Mouse (Mus musculus) limb, embryonic 15.5 days (tissue): ENCODE data around the gene Rdh8. TPM values are rescaled to one million over a fixed set of nuclear protein-coding genes. Genes with fewer than 3 reads are reported as not detected.

Experiments used
- ATAC-seq: fragments of 200-750 bp; cut with Nextera tagmentation; 2 replicates; pipeline ENCODE4 v1.8.0; 2017; ENCODE audit warnings: low read depth, moderate TSS enrichment; ENCODE audit not compliant: insufficient number of reproducible peaks, low FRiP score, low TSS enrichment
- H3K27ac ChIP-seq: fragments of 300-500 bp; sonication (generic); 2 replicates; pipeline ENCODE4 v1.5.1; 2015; ENCODE audit warnings: moderate library complexity, mild to moderate bottlenecking, inconsistent platforms
- H3K27me3 ChIP-seq: fragments of 300-500 bp; sonication (generic); 2 replicates; pipeline ENCODE4 v1.6.1; 2015; ENCODE audit warnings: inconsistent platforms
- H3K36me3 ChIP-seq: fragments of 300-500 bp; sonication (generic); 2 replicates; pipeline ENCODE4 v1.6.1; 2015; ENCODE audit warnings: inconsistent platforms
- H3K4me1 ChIP-seq: fragments of 300-500 bp; sonication (generic); 2 replicates; pipeline ENCODE4 v1.6.1; 2015; ENCODE audit warnings: inconsistent platforms
- H3K4me2 ChIP-seq: fragments of 300-500 bp; sonication (generic); 2 replicates; pipeline ENCODE4 v1.6.1; 2015; ENCODE audit warnings: mild to moderate bottlenecking, inconsistent platforms
- H3K4me3 ChIP-seq: fragments of 300-500 bp; sonication (generic); 2 replicates; pipeline ENCODE4 v1.5.1; 2015; ENCODE audit warnings: mild to moderate bottlenecking, inconsistent platforms
- H3K9ac ChIP-seq: fragments of 300-500 bp; sonication (generic); 2 replicates; pipeline ENCODE4 v1.6.1; 2015; ENCODE audit warnings: inconsistent platforms
- H3K9me3 ChIP-seq: fragments of 300-500 bp; sonication (generic); 2 replicates; pipeline ENCODE4 v1.6.1; 2016; ENCODE audit warnings: inconsistent platforms
- WGBS: fragments of 180-500 bp; shearing (Covaris S2); methylation state at CpG from one replicate; pipeline ENCODE4 v1.1.7; 2015; 5-methylcytosine and 5-hydroxymethylcytosine counted together
- polyA plus RNA-seq: library from polyadenylated mRNA; unstranded; fragments of >200 nt; fragmentation: Nextera tagmentation; extraction: Ambion mirVana; gene quantifications from 2 replicates; pipeline ENCODE4 v1.2.1, GENCODE M21; 2015

The Rdh8 gene
- polyA plus RNA-seq, result not detected in 2 replicates

DNA sequence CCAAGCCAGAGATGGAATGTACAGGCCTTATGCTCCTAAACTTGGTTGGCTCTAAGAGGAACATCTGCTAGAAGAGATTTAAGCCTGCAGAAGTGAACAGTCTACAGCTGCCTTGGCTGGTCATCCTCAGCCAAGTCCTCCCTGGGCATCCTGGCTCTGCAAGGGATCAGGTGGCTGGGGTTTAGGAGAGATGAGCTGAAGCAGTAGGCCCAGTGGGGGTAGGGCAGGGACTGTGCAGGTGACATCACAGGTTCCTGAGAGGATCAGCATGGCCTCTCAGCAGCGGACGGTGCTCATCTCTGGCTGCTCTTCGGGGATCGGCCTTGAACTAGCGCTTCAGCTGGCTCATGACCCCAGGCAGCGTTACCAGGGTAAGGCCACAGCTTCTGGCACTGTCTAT, at the start of gene Rdh8:
TSS of gene Rdh8 (plus strand) at position 268 of the 400 bp plus-strand sequence.
- peaks cover 20% of the 10 kb centered on the region for H3K27me3 ChIP-seq
- H3K4me2 ChIP-seq, result no peak within 1 kb of the TSS
- no peak within 1 kb of the TSS for H3K27ac ChIP-seq
- H3K4me1 ChIP-seq, result peaks cover 6% of the 10 kb centered on the region
- no peaks in the 10 kb centered on the region for H3K9me3 ChIP-seq
- no peak for ATAC-seq
- 74% methylated on average over 6 of the region's 6 CpGs for WGBS
- no peak within 1 kb of the TSS for H3K9ac ChIP-seq
- no peak within 1 kb of the TSS for H3K4me3 ChIP-seq
- no peaks in the 10 kb centered on the region for H3K36me3 ChIP-seq

DNA sequence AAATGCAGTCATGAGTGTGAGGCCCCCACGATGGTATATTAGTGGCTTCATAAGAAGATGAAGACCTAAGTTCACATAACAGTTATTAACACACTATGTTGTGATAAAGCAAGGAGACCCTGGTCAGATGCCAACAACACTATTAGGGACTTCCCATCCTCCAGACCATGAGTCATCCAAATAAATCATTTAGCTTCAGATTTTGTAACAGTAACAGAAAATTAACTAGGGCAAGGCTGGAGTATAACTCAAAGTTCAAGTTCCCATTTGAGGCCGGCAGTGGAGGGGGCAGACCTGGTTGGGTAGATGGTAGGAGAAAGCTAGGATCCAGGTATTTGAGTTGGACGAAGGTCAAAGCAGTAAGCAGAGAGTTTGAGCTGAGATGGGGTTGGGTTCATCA, 37.0 kb upstream of the Rdh8 start:
- 84% methylated on average over 3 of the region's 3 CpGs for WGBS
- no peak for ATAC-seq
- no peaks in the 10 kb centered on the region for H3K9me3 ChIP-seq
- H3K4me3 ChIP-seq, result no peak overlapping the region
- H3K27me3 ChIP-seq, result no peaks in the 10 kb centered on the region
- H3K4me2 ChIP-seq, result no peak overlapping the region
- no peak overlapping the region for H3K27ac ChIP-seq
- no peaks in the 10 kb centered on the region for H3K4me1 ChIP-seq
- no peak overlapping the region for H3K9ac ChIP-seq
- H3K36me3 ChIP-seq, result no peaks in the 10 kb centered on the region

DNA sequence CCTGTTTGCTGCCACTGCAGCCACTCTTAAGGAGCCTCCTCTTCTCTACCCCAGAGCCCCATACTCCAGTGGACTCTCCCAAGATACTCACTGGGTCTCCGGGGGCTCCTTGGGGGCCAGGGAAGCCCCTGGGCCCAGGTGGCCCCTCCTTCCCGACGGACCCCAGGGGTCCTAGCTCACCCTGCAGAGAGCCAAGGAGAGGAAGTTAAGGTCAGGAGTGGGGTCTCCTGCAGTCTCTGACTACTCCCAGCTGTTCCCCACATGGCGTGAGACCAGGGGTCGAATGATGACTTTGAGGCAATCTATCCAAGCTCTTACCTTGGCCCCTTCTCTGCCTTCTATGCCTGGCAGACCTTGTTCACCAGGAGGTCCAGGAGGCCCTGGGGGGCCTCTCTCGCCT, 33.2 kb upstream of the Rdh8 start:
- Histone ChIP-seq H3K9ac (no peak overlapping the region), H3K27ac (no peak overlapping the region), H3K4me2 (no peak overlapping the region), H3K4me1 (peaks cover 3% of the 10 kb centered on the region; the same call in 1 of the 2 replicates), H3K27me3 (no peaks in the 10 kb centered on the region), H3K4me3 (no peak overlapping the region), H3K9me3 (no peaks in the 10 kb centered on the region), H3K36me3 (no peaks in the 10 kb centered on the region)
- WGBS, result 71% methylated on average over 6 of the region's 6 CpGs
- ATAC-seq, result 0 out of 2 replicates have a peak, but pooled peaks have one; percentile 30

DNA sequence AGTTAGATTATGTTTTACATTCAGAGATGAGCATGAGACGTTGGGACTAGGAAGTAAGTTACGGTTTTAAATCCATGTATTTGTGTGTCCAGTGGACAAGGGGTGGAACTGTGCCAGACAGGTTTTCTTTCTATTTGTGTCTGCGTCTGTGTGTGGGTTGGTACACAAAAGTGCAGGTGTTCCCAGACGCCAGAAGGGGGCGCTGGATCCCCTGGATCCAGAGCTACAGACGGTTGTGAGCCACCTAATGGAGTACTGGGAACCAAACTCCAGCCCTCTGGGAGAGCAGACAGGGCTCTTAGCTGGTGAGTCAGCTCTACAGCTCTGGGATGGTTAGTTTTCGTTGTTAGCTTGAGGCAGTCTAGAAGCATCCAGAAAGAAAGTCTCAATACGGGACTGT, 30.3 kb upstream of the Rdh8 start:
- Histone ChIP-seq H3K36me3 (no peaks in the 10 kb centered on the region), H3K9me3 (no peaks in the 10 kb centered on the region), H3K9ac (no peak overlapping the region), H3K4me3 (no peak overlapping the region), H3K4me2 (no peak overlapping the region), H3K27me3 (0 out of 2 replicates have a peak, but pooled peaks cover 3% of the 10 kb centered on the region), H3K4me1 (peaks cover 7% of the 10 kb centered on the region; the same call in 1 of the 2 replicates), H3K27ac (no peak overlapping the region)
- no peak for ATAC-seq
- WGBS, result 71% methylated on average over 8 of the region's 8 CpGs

DNA sequence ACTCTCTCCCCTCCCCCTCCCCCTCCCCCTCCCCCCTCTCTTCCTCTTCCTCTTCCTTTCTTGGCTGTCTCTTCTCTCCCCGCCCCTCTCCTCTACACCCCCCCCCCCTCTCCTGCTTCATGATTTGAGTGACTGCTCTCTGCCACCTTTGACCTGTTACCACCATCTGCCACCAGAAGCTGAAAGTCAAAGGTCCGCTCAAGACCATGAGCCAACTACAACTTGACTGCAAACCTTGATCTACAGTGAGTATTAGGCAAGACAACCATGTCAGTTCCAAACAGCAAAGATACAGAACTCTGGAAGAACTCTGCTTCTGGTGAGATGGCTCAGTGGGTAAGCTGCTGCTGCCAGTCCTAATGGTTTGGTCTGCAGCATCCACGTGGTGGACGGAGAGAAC, 28.7 kb upstream of the Rdh8 start:
- no peaks in the 10 kb centered on the region for H3K9me3 ChIP-seq
- WGBS, result 72% methylated on average over 3 of the region's 4 CpGs
- no peak for ATAC-seq
- H3K4me3 ChIP-seq, result no peak overlapping the region
- H3K27me3 ChIP-seq, result 0 out of 2 replicates have a peak, but pooled peaks cover 3% of the 10 kb centered on the region
- H3K36me3 ChIP-seq, result no peaks in the 10 kb centered on the region
- H3K27ac ChIP-seq, result peak overlapping the region; percentile 57
- H3K4me1 ChIP-seq, result peaks cover 21% of the 10 kb centered on the region
- no peak overlapping the region for H3K9ac ChIP-seq
- no peak overlapping the region for H3K4me2 ChIP-seq

DNA sequence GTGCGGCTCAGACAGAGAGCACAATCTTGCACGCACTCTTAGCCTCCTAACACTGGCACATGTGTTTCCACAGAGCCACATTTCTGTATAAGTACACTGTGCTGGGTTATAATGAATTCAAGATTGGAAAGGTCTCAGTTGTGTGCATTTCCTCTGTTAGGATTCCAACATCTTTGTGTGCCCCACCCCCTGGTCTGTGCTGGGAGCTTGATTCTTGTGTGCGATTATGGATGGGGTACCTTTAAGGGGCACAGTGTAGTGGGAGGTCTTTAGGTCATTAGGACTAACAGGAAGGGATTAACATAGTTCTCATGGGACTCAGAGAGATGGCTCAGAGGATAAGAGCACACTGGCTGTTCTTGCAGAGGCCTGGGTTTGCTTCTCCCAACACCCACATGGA, 28.0 kb upstream of the Rdh8 start:
- H3K27me3 ChIP-seq, result 0 out of 2 replicates have a peak, but pooled peaks cover 3% of the 10 kb centered on the region
- no peak overlapping the region for H3K9ac ChIP-seq
- WGBS, result 45% methylated on average over 3 of the region's 3 CpGs
- H3K4me2 ChIP-seq, result no peak overlapping the region
- H3K4me1 ChIP-seq, result peaks cover 21% of the 10 kb centered on the region
- H3K36me3 ChIP-seq, result no peaks in the 10 kb centered on the region
- no peak overlapping the region for H3K4me3 ChIP-seq
- no peaks in the 10 kb centered on the region for H3K9me3 ChIP-seq
- H3K27ac ChIP-seq, result peak overlapping the region; percentile 57
- no peak for ATAC-seq

DNA sequence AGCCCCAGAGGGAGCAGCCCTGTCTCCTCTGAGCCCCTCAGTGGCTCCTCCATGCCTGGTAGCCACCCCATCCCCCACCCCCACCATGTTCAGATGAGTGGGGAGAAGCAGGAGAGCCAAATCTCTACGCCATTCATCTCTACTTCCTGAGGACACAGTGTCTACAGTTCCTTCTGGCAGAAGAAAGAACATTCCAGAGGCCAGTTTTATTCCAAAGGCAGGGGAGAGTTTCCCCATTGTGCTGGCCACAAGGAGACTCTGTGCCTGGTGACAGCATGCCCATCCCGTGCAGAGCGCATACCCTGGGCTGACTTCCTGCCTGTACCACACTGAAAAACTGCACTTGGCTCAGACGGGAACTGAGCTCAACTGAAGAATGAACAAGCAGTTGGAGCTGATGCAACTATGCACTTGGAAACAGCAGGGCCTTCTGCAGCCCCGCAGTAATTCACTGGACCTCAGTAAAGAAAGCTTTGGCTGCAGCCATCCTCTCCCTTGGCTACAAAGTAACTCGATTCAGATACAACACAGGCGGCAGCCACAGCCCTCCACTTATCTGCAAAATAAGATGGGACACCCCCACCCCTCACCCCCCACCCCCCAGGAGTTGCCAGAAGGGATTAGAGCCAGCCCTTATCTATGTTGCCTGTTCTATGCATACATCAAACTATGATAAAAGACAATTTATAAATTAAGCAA, 24.0 kb upstream of the Rdh8 start:
- Histone ChIP-seq H3K36me3 (no peaks in the 10 kb centered on the region), H3K9me3 (no peaks in the 10 kb centered on the region), H3K27me3 (0 out of 2 replicates have a peak, but pooled peaks cover 3% of the 10 kb centered on the region), H3K4me3 (no peak overlapping the region), H3K4me1 (peaks cover 21% of the 10 kb centered on the region), H3K4me2 (no peak overlapping the region), H3K9ac (no peak overlapping the region), H3K27ac (peak overlapping the region; percentile 71)
- 30% methylated on average over 7 of the region's 7 CpGs for whole genome bisulfite sequencing
- ATAC-seq, result peak; percentile 64

DNA sequence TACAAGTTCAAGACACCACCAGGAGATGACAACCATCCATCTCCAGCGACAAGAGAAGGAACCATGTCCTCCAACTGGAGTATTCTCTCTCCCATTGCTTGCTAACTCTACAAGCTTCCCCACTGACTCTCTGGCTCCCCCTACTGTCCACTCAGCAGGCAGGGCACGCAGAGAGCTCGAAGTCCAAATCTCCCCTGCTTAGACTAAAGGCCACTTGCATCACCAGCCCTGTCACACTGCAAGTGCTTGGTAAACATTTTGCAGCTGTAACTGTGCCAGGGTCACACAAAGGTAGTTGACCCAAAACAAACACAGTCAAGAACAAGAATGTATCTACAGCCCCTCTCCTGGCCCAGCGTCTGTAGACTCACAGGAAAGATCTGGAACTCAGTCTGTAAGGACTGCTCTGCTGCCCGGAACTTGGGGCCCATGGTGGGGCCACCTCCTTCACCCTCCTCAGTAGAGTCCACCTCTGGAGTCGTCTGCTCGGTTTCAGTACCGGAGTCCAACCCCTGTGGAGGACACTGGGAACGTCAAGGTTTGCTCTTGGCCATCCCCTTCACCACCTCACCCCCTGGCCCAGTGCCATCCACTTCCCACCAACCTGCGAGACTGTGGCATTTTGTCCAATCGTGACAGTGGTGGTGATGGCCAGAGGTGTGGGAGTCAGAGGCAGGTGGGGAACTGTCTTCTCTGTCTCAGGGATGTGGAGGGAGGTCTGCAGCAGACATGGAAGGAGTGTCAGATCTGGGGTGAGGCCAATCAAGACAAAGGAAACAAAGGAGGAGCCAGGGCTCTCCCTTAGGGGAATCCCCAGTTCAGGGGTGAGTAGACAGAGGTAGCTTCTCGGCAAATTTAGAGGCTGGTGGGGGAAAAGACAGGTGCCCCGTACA, 13.8 kb upstream of the Rdh8 start:
- Histone ChIP-seq H3K4me3 (no peak overlapping the region), H3K36me3 (no peaks in the 10 kb centered on the region), H3K27me3 (no peaks in the 10 kb centered on the region), H3K9ac (no peak overlapping the region), H3K4me1 (no peaks in the 10 kb centered on the region), H3K4me2 (no peak overlapping the region), H3K27ac (no peak overlapping the region), H3K9me3 (no peaks in the 10 kb centered on the region)
- WGBS, result 75% methylated on average over 13 of the region's 13 CpGs
- no peak for ATAC-seq

DNA sequence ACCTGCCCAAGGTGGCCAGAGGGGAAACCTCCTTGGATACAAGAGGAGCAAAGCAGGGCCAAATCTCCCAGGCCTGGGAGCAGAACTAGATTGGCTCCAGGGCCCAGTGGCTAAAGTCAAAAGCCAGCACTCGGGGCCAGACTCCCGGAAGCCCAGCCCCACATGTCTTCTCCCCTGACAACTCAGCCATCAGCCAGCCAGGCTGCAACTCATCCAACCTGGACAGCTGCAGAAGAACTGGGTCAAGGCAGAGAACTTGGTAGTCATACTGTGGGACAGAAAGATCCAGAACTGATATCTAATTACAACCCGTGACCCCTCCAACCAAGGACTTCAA, 13.2 kb upstream of the Rdh8 start:
- H3K4me2 ChIP-seq, result no peak overlapping the region
- no peak for ATAC-seq
- no peak overlapping the region for H3K4me3 ChIP-seq
- H3K27ac ChIP-seq, result no peak overlapping the region
- WGBS, result 87% methylated on average over 3 of the region's 3 CpGs
- no peaks in the 10 kb centered on the region for H3K9me3 ChIP-seq
- no peaks in the 10 kb centered on the region for H3K27me3 ChIP-seq
- H3K36me3 ChIP-seq, result no peaks in the 10 kb centered on the region
- H3K4me1 ChIP-seq, result no peaks in the 10 kb centered on the region
- no peak overlapping the region for H3K9ac ChIP-seq

DNA sequence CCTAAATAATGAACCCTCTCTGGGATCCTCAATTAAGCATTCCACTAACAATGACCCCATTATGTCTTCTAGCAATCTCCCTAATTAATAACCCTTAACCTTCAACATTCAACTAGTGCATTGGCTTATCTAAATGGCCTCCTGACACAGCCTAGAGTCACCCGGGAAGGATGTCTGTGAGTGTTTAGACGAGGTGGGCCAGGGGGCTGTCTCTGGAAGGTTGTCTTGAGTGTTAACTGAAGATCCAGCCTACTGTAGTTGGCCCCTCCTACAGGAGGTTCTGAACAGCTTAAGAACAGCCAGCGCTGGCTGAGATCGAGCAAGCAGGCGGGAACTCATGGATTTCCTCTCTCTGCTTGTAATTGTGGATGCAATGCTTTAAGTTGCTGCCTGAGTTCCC, 12.6 kb upstream of the Rdh8 start:
- no peak overlapping the region for H3K4me2 ChIP-seq
- H3K27ac ChIP-seq, result no peak overlapping the region
- WGBS, result 41% methylated on average over 5 of the region's 5 CpGs
- no peaks in the 10 kb centered on the region for H3K9me3 ChIP-seq
- no peaks in the 10 kb centered on the region for H3K27me3 ChIP-seq
- no peak overlapping the region for H3K4me3 ChIP-seq
- no peaks in the 10 kb centered on the region for H3K4me1 ChIP-seq
- H3K9ac ChIP-seq, result no peak overlapping the region
- ATAC-seq, result no peak
- no peaks in the 10 kb centered on the region for H3K36me3 ChIP-seq

DNA sequence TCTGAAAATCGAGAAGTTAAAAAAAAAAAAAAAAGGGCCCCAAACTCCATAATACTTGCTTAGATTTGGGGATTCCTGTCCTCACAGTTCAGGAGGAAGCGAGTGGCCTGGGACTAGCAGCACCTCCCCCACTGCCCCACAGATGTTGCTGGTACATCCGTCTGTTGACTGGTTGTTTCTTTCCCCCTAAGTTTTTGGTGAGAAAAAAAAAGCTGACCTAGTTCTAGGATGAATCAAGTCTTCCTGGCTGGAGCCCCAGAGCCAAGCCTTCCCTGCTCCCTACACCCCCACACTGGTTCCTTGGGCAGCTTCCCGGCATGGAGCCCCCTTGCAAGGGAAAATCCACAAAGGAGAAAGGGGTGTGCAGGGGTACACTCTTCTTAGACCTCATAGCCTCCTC, 8.0 kb upstream of the Rdh8 start:
- Histone ChIP-seq H3K36me3 (no peaks in the 10 kb centered on the region), H3K9me3 (no peaks in the 10 kb centered on the region), H3K4me2 (no peak overlapping the region), H3K4me3 (no peak overlapping the region), H3K27me3 (peaks cover 24% of the 10 kb centered on the region), H3K27ac (no peak overlapping the region), H3K4me1 (peaks cover 12% of the 10 kb centered on the region), H3K9ac (no peak overlapping the region)
- WGBS, result 43% methylated on average over 4 of the region's 4 CpGs
- no peak for ATAC-seq

DNA sequence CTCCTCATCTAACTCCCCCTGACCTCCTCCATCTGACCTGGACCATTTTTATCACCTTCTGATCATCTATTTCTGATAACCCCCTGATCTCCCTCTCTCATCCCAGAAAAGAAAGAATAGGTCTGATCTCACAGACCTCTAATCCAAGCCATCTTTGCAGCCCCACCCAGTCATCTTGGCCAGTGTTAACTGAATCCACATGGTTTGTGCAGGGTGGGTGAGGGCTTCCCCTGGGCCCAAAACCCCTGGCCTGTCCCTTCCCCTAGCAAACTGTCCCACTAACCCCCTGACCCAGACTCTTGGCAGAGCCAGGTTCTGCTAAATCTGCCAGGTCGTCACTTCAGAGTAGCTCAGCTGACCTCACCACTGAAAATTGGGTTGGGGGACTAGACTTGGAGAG, 7.5 kb upstream of the Rdh8 start:
- no peaks in the 10 kb centered on the region for H3K36me3 ChIP-seq
- 63% methylated on average over 1 of the region's 1 CpGs for WGBS
- H3K27me3 ChIP-seq, result peaks cover 26% of the 10 kb centered on the region
- H3K4me3 ChIP-seq, result no peak overlapping the region
- H3K9ac ChIP-seq, result no peak overlapping the region
- H3K27ac ChIP-seq, result no peak overlapping the region
- H3K9me3 ChIP-seq, result no peaks in the 10 kb centered on the region
- H3K4me2 ChIP-seq, result no peak overlapping the region
- ATAC-seq, result no peak
- peaks cover 12% of the 10 kb centered on the region for H3K4me1 ChIP-seq
